Mouse (Mus musculus) layer of hippocampus, adult 9-10 months (tissue): ENCODE data around the gene 1700049E17Rik2.
"Not testable (repeated sequence)": the region's sequence is repeated elsewhere in the genome, so short reads cannot be mapped to it uniquely, and the experiment has no call there.

Experiments used
- DNase-seq: peaks from one replicate; pipeline ENCODE4 v3.0.0; 2022; ENCODE audit warnings: low spot score

1700049E17Rik2 gene

GRCm38 (mm10) chr14:41572911-41573310, at the start of gene 1700049E17Rik2:
Gene 1700049E17Rik2, plus strand, starts transcription at chr14:41573211.
- DNase-seq = not testable (repeated sequence)

GRCm38 (mm10) chr14:41524695-41525094, 48.3 kb upstream of the 1700049E17Rik2 start:
- DNase-seq = not testable (repeated sequence)

GRCm38 (mm10) chr14:41555483-41555882, 17.5 kb upstream of the 1700049E17Rik2 start, which contains the start of gene Gm7970:
Gene Gm7970, minus strand, starts transcription at chr14:41555583.
- DNase-seq = not testable (repeated sequence)

GRCm38 (mm10) chr14:41586346-41586745, 13.3 kb downstream of the 1700049E17Rik2 start:
- not testable (repeated sequence) for DNase-seq

GRCm38 (mm10) chr14:41600935-41601334, 27.9 kb downstream of the 1700049E17Rik2 start:
- DNase-seq = not testable (repeated sequence)

- not testable (repeated sequence) for DNase-seq
Observed at GRCm38 (mm10) chr14:41610690-41611089, 37.7 kb downstream of the 1700049E17Rik2 start.

GRCm38 (mm10) chr14:41622535-41622934, 49.5 kb downstream of the 1700049E17Rik2 start:
- not testable (repeated sequence) for DNase-seq

- not testable (repeated sequence) for DNase-seq
Observed at GRCm38 (mm10) chr14:41624512-41624911, 51.5 kb downstream of the 1700049E17Rik2 start, which contains the start of gene Gm3072. Gene Gm3072, minus strand, starts transcription at chr14:41624612.

GRCm38 (mm10) chr14:41630144-41630543, 57.1 kb downstream of the 1700049E17Rik2 start:
- DNase-seq = not testable (repeated sequence)
